ENCODE assay signal across 11 mouse cellular contexts in genomic region chr9:43098922-43099321, GRCm38 (mm10). TPM values are rescaled to one million over a fixed set of nuclear protein-coding genes. Genes with fewer than 3 reads are reported as not detected.
DNase-seq lines count a peak whose midpoint lies in the region; ATAC-seq and TF ChIP-seq lines count a peak whose summit lies in the region.
"Had no signal": no experiment of that assay in that cellular context is flagged by ENCODE, and none has a peak within 500 bp of the region (broad histone marks: within the 10 kb centered on the region; RNA-seq: fewer than 3 reads in every experiment).

No protein-coding gene starts in this region.

- no peak for TF ChIP-seq CTCF in lung, postnatal 0 days (IDR thresholded peaks at IDR 0.05)
- TF ChIP-seq CTCF in lung, adult 2 months (IDR thresholded peaks at IDR 0.05; ENCODE audit: insufficient read depth, low read length): no peak
- TF ChIP-seq CTCF in MEL (IDR thresholded peaks at IDR 0.05 in 2 of 3, conservative IDR thresholded peaks at IDR 0.05 in 1 of 3; ENCODE audit: control insufficient read depth in 1 of 3, insufficient read depth in 1 of 3, low read depth in 2 of 3, low read length in 3 of 3, poor library complexity in 1 of 3, severe bottlenecking in 1 of 3): no peak

- TF ChIP-seq RAD21 in MEL (IDR thresholded peaks at IDR 0.05; ENCODE audit: low read depth, low read length): no peak

- TF ChIP-seq POLR2A in lung, adult 2 months (IDR thresholded peaks at IDR 0.05; ENCODE audit: borderline replicate concordance, extremely low read depth, low read depth, low read length): no peak
- no peak for TF ChIP-seq POLR2A in MEL (IDR thresholded peaks at IDR 0.05; ENCODE audit: control insufficient read depth in 1 of 2, insufficient read depth in 1 of 2, low read depth in 1 of 2, low read length in 2 of 2, poor library complexity in 1 of 2)

- peak; percentile 37 to 68 for DNase-seq in heart, adult 9 months (ENCODE audit: low spot score in 2 of 2)
- DNase-seq in heart, postnatal 36 days: no peak
- DNase-seq in lung, postnatal 0 days (ENCODE audit: low spot score): peak; percentile 30
- DNase-seq in lung, adult 2 months: no peak
- peak; percentile 57 for DNase-seq in MEL (ENCODE audit: low read depth, low spot score)
- DNase-seq in induced T-regulatory cell, adult 2 months (ENCODE audit: low read depth): peak; percentile 18
- no peak for DNase-seq in left cerebral cortex, postnatal 4 days
- DNase-seq: cerebellum, adult 18-20 months; gastrocnemius, postnatal 36 days had no signal

- H3K79me2 ChIP-seq in MEL (ENCODE audit: control insufficient read depth, insufficient read depth, low read length, poor library complexity): peaks cover 45% of the 10 kb centered on the region

- no peaks in the 10 kb centered on the region for H3K27me3 ChIP-seq in lung, postnatal 0 days (replicated peaks; ENCODE audit: insufficient read depth, low read length)
- no peaks in the 10 kb centered on the region for H3K27me3 ChIP-seq in MEL (ENCODE audit: control insufficient read depth in 1 of 2, insufficient read depth in 2 of 2, low read length in 2 of 2)
- H3K27me3 ChIP-seq: forebrain, embryonic 15.5 days had no signal

- peak; percentile 9; the same call in 1 of the 2 replicates for ATAC-seq in lung, postnatal 0 days
- ATAC-seq: forebrain, embryonic 15.5 days had no signal

- H3K4me1 ChIP-seq in lung, postnatal 0 days (ENCODE audit: insufficient read depth, low read depth, low read length): peaks cover 4% of the 10 kb centered on the region; the same call in 1 of the 2 replicates
- peaks cover 27% of the 10 kb centered on the region for H3K4me1 ChIP-seq in lung, adult 2 months (ENCODE audit: control insufficient read depth, insufficient read depth, low read length)
- peaks cover 10 to 31% of the 10 kb centered on the region in 2 experiments for H3K4me1 ChIP-seq in MEL (ENCODE audit: control insufficient read depth in 1 of 2, insufficient read depth in 2 of 2, low read length in 2 of 2)

- no peak overlapping the region for H3K27ac ChIP-seq in lung, postnatal 0 days (ENCODE audit: low read length)
- H3K27ac ChIP-seq in MEL (ENCODE audit: control insufficient read depth, low read depth, low read length): peak overlapping the region; percentile 5
- H3K27ac ChIP-seq: forebrain, embryonic 15.5 days; left cerebral cortex, adult 2 months had no signal

- WGBS in lung, postnatal 0 days: 37% methylated on average over 4 of the region's 4 CpGs
- WGBS in lung, adult 2 months: 34% methylated on average over 4 of the region's 4 CpGs

- intact Hi-C loops in heart, postnatal 36 days (cut with DNase I): no loop called here
- intact Hi-C loops in left cerebral cortex, postnatal 4 days (cut with DNase I): no loop called here

- H3K4me3 ChIP-seq in lung, postnatal 0 days (ENCODE audit: low read depth, low read length): no peak overlapping the region
- no peak overlapping the region for H3K4me3 ChIP-seq in lung, adult 2 months (replicated peaks; ENCODE audit: extremely low read depth, low read depth, low read length)
- H3K4me3 ChIP-seq in MEL (ENCODE audit: control insufficient read depth in 1 of 2, insufficient read depth in 1 of 2, low read depth in 2 of 2, low read length in 2 of 2): no peak overlapping the region
- H3K4me3 ChIP-seq: forebrain, embryonic 15.5 days; left cerebral cortex, adult 2 months had no signal

- H3K9ac ChIP-seq in lung, postnatal 0 days (replicated peaks; ENCODE audit: low read depth): no peak overlapping the region
- no peak overlapping the region for H3K9ac ChIP-seq in MEL (ENCODE audit: control insufficient read depth, low read depth, low read length, poor library complexity, severe bottlenecking)
- H3K9ac ChIP-seq: forebrain, embryonic 15.5 days had no signal

- TF ChIP-seq EP300 in lung, postnatal 0 days (IDR thresholded peaks at IDR 0.05): no peak
- peak in 1 of 2 experiments; percentile 68; a peak in 2 of 4 replicates for TF ChIP-seq EP300 in MEL (IDR thresholded peaks at IDR 0.05; ENCODE audit: low read depth in 1 of 2, low read length in 2 of 2)

- H3K4me2 ChIP-seq in lung, postnatal 0 days (replicated peaks; ENCODE audit: low read depth, low read length): no peak overlapping the region
- H3K4me2 ChIP-seq: forebrain, embryonic 15.5 days had no signal

- H3K9me3 ChIP-seq in lung, postnatal 0 days (ENCODE audit: low read length): no peaks in the 10 kb centered on the region
- H3K9me3 ChIP-seq in MEL (replicated peaks; ENCODE audit: insufficient read depth, low read length): no peaks in the 10 kb centered on the region
- H3K9me3 ChIP-seq: forebrain, embryonic 15.5 days had no signal

- no peaks in the 10 kb centered on the region for H3K36me3 ChIP-seq in lung, postnatal 0 days (ENCODE audit: insufficient read depth, low read length)
- peaks cover 0 to 59% of the 10 kb centered on the region in 2 experiments; a peak in 2 of 4 replicates for H3K36me3 ChIP-seq in MEL (ENCODE audit: control insufficient read depth in 1 of 2, insufficient read depth in 2 of 2, low read length in 2 of 2)
- H3K36me3 ChIP-seq: forebrain, embryonic 15.5 days had no signal

TF ChIP-seq in MEL, 35 proteins besides CTCF, POLR2A, EP300 and RAD21:
- TF ChIP-seq HCFC1 (IDR thresholded peaks at IDR 0.05; ENCODE audit: low read depth, low read length) (no peak), ZMIZ1 (IDR thresholded peaks at IDR 0.05; ENCODE audit: low read depth, low read length) (no peak), TBP (IDR thresholded peaks at IDR 0.05; ENCODE audit: low read depth, low read length) (no peak), GABPA (IDR thresholded peaks at IDR 0.05; ENCODE audit: low read depth, low read length) (no peak), ZNF384 (IDR thresholded peaks at IDR 0.05; ENCODE audit: low read depth, low read length) (peak; percentile 96), GATA1 (IDR thresholded peaks at IDR 0.05; ENCODE audit: low read depth, low read length) (peak; percentile 85), ETS1 (IDR thresholded peaks at IDR 0.05; ENCODE audit: low read depth, low read length) (peak; percentile 41; the same call in 1 of the 2 replicates), CHD2 (IDR thresholded peaks at IDR 0.05; ENCODE audit: low read length) (no peak), POLR2AphosphoS5 (IDR thresholded peaks at IDR 0.05; ENCODE audit: borderline replicate concordance, low read depth, low read length) (no peak), POLR2AphosphoS2 (IDR thresholded peaks at IDR 0.05; ENCODE audit: low read length) (no peak), MXI1 (IDR thresholded peaks at IDR 0.05; ENCODE audit: low read depth, low read length) (no peak), JUND (IDR thresholded peaks at IDR 0.05; ENCODE audit: low read depth, low read length) (no peak)

RNA-seq across cellular contexts. Expression of gene Arhgef12, which starts 8.1 kb away (rescaled TPM):
- total RNA-seq in heart, postnatal 36 days (2021): 100 to 1,000 TPM; 154 to 160 TPM
- polyA plus RNA-seq in lung, postnatal 0 days (2015; fragmentation: Nextera tagmentation; extraction: Ambion mirVana): 13.9 and 17.2 TPM in 2 replicates
- 46.2 and 62.4 TPM in 2 replicates for polyA plus RNA-seq in lung, adult 2 months (2012; rRNA removed)
- 11.8 and 14.8 TPM in 2 replicates for total RNA-seq in MEL (2012; rRNA removed)
- 10 to 100 TPM; 14.7 to 33.5 TPM for polyA plus RNA-seq in MEL (2012; ENCODE audit: insufficient read depth in 1 of 2, insufficient read length in 2 of 2, low read depth in 1 of 2, low replicate concordance in 2 of 2, missing spikeins in 1 of 2)
- total RNA-seq in left cerebral cortex, postnatal 4 days (2021): 100 to 1,000 TPM; 185 to 199 TPM

RNA-seq across cellular contexts. Expression of gene Tmem136, which starts 17.4 kb away (rescaled TPM):
- total RNA-seq in heart, postnatal 36 days (2021): 1 to 10 TPM; 6.1 to 9.1 TPM
- polyA plus RNA-seq in lung, postnatal 0 days (2015; fragmentation: Nextera tagmentation; extraction: Ambion mirVana): 2.8 and 3.5 TPM in 2 replicates
- polyA plus RNA-seq in lung, adult 2 months (2012; rRNA removed): 1.8 and 7.4 TPM in 2 replicates
- total RNA-seq in MEL (2012; rRNA removed): 0.42 and 0.62 TPM in 2 replicates
- polyA plus RNA-seq in MEL (2012; ENCODE audit: insufficient read depth in 1 of 2, insufficient read length in 2 of 2, low read depth in 1 of 2, low replicate concordance in 2 of 2, missing spikeins in 1 of 2): 1 to 10 TPM in 1 of 2 experiments, not detected in 1; 2.0 TPM
- total RNA-seq in left cerebral cortex, postnatal 4 days (2021): 10 to 100 TPM; 17.2 to 18.4 TPM

Comparison
In these comparisons a context has a peak if more than half of its experiments do, and no peak if none do; other contexts are left out.
1. DNase-seq: peak in heart, adult 9 months (2 of 2), lung, postnatal 0 days (single experiment), MEL (single experiment) and induced T-regulatory cell, adult 2 months (single experiment); none in heart, postnatal 36 days (0 of 2), lung, adult 2 months (single experiment) and left cerebral cortex, postnatal 4 days (single experiment).